Mouse (Mus musculus) adrenal gland, postnatal 10 days (tissue): ENCODE results near the gene Ugt1a2. TPM values are rescaled to one million over a fixed set of nuclear protein-coding genes. Genes with fewer than 3 reads are reported as not detected.
"Not testable (repeated sequence)": the region's sequence is repeated elsewhere in the genome, so short reads cannot be mapped to it uniquely, and the experiment has no call there.

Experiments
- DNase-seq: peaks from one replicate; pipeline ENCODE4 v3.0.0; 2021; ENCODE audit warnings: mixed read lengths
- total RNA-seq, 2 experiments: library from RNA; stranded (reverse); gene quantifications; 2 replicates each; pipeline ENCODE4 v1.2.3; 2021

The Ugt1a2 gene
- total RNA-seq, 2 experiments from 2014 or later, result 0.18 to 0.61 TPM

DNA sequence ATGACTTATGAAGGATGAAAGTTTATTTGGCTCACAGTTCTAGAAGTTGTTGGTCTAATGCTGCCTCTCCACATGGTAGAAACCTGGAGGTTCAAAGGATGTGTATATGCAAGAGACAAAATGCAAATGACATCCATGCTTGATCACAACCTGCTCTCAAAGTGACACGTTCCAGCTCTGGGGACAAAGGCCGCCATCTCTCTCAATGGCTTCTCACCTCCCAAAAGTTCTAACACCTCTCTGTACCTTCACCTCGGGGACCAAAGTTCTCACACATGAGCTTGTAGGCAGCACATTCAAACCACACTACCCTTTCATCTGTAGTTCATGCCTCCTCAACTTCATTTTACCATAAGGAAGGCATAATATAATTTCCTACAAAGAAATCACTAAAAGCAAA is 17.2 kb downstream of the Ugt1a2 start:
- no peak for DNase-seq

DNA sequence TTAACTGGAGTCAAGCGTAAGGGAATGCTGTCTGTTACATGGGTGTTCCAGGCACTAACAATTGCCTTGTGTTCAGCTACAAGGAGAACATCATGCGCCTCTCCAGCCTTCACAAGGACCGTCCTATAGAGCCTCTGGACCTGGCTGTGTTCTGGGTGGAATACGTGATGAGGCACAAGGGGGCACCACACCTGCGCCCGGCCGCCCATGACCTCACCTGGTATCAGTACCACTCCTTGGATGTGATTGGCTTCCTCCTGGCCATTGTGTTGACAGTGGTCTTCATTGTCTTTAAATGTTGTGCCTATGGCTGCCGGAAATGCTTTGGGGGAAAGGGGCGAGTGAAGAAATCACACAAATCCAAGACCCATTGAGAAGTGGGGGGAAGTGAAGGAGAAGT is 17.6 kb downstream of the Ugt1a2 start:
- DNase-seq, result peak; percentile 11

DNA sequence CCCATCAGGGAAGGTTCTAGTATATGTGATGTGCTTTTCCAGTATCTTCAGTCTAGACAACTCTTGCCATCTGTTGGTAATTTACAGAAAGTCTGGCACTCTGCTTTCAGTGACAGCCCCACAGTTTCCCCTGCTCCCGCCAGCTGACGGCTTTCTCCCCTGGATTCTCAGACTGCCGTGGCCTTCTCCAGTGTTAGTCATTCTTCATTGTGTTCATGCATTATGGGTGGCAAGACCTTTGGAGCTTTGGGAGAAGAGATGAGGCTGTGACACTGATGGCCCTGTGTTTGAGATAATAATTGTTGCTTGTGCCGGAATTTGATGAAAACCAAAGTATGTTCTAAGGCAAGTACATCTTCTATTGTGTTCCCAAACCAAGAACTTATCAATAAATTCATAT is 18.2 kb downstream of the Ugt1a2 start:
- no peak for DNase-seq

DNA sequence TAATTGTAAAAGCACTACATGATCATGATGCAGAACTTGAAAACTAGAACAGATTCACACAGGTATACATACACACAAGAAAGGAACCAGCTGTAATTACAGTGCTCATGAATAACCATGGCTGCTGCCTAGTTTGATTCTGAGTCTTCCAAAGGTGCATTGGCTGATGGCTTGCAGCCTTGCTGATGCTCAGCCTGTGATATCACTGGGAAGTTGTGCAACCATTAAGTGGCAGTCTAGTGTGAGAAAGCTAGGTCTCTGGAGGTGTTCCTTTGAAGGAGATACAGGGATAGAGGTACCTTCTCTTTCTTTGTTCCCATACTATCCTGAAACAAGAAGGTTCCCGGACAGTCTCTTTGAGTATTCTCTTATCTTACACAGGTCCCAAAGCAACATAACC is 18.7 kb downstream of the Ugt1a2 start:
- no peak for DNase-seq

DNA sequence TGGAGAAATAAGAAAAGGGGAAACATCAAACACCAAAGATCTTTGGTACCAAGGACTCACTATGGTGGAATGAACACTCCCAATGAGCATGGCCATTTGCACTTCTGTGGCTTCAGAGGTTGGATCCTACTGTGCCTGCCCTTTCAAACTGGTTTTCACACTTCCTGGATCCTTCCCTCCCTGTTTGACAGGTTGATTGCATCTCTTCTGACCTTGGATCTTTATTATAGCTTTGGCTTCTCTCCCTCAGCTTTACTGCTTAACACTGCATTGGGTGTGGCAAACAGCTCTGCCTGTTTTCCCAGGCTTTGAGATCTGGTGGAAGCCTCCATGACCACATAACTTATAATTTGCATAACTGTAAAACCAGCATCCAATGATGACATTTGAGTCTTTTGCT is 19.9 kb downstream of the Ugt1a2 start:
- DNase-seq, result no peak

DNA sequence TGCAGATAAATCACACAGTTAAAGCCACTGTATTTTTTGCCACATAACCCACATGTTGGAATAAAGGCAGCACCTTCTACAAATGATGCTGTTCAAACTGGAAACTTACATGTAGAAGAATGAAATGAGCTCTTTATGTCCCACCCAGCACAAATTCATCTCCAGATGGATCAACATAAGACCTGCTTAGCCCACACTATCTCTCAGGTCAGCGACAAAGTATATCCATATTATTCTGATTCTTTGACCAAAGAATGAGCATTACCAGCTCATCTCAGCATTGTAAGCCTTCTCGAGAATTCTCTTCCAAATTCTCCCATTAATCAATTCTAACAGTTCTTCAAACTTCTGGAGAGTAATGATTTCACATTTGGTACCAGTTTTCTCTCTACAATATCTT is 21.8 kb downstream of the Ugt1a2 start:
- no peak for DNase-seq

DNA sequence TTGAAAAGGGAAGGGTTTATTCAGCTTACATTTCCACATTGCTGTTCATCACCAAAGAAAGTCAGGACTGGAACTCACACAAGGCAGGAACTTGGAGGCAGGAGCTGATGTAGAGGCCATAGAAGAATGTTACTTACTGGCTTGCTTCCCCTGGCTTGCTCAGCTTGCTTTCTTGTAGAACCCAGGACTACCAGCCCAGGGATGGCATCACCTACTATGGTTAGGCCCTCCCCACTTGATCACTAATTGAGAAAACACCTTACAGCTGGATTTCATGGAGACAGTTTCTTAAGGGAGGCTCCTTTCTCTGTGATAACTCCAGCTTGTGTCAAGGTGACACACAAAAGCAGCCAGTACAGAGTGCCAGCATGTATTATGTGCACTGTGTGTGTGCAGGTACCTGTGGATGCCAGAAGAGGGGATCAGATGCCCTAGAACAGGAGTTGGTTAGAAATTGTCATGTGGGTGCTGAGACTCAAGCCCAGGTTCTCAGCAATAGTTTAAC is 22.7 kb downstream of the Ugt1a2 start:
- DNase-seq, result not testable (repeated sequence)

DNA sequence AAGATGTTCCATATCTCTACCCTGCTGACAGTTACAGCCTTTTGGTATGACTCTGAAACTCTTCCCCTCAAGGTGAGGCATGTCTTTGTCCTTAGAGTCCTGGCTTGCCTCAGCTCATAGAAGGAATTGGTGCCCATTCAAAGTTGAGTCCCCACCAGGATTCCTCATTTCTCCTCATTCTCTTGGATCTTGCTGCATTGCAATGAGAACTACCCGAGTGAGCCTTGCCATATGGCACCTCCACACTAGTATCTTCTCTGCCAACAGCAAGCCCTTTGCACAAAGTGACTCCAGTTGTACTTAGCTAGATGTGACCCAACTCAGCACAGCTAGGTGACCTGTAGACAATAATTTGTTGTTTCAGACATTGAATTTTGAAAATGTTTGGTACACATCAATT is 23.2 kb downstream of the Ugt1a2 start:
- peak; percentile 34 for DNase-seq

DNA sequence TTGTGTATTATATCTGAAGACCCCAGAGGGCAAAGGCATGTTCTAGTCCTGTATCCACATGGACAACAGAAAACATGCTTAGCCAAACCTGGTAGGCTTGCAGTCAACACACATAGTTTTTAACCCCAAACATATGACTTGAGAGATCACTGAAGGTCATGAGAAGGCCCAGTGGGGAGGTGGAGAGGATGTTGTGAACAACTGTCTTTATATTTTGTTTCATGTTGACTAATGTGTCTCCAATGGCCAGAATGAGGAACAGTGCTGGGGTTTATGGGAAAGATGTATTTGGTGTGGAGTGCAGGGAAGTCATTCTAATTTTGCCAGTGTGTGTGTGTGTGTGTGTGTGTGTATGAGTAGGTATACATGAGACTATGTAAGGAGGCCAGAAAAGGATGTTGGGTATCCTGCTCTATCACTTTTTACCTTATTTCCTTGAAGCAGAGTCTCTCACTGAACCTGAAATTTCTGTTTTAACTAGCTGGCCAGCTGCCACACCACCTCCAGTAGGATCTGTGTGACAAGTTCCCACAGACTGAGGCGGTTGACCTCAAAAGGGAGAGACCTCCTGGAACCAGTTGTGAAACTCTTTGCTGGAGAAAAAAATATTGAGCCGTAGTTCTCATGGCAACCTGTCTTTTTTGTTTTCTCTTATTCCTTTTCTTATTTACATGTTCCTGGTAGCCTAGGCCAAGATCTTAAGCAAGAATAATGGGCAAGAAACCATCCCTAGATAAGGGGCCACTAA is 23.8 kb downstream of the Ugt1a2 start:
- peak; percentile 74 for DNase-seq

DNA sequence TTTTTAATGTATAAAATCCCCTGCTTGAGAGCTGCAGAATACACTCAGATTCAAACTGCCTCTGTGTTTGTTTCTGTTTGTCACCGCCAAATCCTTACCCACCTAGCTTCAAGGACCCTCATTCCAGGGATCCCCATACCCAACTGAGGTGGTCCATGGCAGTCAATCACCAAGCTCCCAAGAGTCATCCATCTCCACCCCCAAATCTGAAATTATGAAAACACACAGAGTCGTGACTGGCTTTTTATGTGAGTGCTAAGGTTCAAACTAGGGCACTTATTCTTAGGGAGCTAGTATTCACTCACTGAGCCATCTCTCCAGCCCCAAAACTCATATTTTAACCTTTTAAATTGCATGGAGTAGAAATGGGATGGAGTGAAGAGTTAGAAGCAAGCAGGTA is 24.9 kb downstream of the Ugt1a2 start:
- peak; percentile 7 for DNase-seq

DNA sequence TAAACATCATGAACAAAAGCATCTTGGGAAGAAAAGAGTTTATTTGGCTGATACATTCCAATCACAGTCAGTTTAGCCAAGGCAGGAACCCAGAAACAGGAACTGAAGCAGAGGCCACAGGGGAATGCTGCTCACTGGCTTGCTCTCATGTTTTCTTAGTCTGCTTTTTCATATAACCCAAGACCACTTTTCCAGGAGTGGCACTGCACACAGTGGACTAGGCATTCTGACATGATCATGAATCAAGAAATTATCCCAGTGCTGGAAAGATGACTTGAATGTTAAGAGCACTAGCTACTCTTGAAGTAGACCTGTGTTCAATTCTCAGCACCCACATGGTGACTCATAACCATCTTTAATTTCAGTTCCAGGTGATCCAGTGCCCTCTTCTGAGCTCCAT is 25.3 kb downstream of the Ugt1a2 start:
- DNase-seq, result no peak

DNA sequence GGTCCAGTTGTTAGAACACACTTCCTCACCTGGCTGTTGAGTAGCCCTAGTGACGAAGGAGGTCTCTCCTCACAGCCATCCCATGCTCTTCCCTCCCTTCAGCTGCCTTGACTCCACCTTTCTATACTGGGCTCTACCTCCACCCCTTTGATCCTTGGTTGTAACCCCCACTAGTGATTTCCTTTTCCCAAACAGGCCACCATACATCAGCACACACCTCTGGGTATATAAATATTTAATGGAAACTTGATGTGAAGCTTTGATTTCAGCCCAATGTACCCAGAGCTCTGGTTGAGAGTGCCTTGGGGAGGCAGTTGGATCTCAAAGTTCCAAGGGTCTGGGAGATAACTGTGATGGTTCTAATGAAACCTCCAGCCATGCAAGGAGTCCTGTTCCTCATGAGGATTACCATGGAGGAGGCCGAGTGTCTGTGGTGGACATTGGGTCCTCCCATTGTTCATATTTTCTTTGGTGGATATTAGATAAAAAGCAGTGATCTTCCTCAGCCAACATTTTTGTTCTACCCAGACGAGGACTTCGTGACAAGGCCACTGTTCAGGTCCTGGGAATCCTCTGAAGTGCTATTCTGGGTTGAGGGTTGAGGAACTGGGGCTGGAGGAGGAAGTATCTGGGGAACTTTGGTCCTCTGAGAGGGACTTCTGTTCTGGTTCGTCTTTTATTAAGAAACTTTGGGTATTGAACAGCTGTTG is 26.4 kb downstream of the Ugt1a2 start, which contains the start of gene Mroh2a:
TSS of gene Mroh2a (plus strand) at position 317 of the 710 bp plus-strand sequence.
- DNase-seq, result no peak

DNA sequence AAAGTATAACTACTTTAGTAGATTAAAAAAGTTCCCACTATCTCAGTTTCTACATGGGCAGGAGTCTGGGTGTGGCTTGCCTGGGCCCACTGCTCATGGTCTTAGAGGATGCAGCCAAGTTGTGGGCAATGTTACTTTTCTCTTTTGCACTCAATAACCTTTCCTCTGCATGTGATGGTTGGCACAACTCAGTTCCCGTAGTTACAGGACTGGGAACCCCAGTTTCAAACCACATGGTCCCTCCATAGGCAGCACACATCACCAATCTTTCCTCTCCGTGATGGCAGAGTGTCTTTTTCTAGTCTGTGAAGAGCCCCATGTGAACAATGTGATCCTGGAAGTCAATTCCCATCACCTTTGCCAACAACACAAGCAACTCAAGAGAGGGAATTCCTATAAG is 27.1 kb downstream of the Ugt1a2 start:
- no peak for DNase-seq

DNA sequence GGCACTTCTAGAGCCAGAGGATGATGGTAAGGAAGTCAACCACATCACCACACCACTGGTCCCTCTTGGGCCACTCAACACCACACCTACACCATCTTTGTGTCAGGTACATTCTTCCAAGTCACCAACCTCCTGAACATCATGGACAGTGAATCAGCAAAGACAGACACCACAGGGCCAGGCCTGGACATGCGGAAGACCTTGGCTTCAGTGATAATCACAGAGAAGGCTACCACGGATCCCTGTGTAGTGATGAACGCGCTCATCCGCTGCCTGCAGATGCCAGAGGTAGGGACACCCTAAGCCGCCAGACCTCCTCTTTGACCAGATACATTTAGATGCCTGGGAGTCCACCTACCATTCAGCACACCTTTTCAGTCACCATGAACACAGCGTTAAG is 27.7 kb downstream of the Ugt1a2 start:
- no peak for DNase-seq

DNA sequence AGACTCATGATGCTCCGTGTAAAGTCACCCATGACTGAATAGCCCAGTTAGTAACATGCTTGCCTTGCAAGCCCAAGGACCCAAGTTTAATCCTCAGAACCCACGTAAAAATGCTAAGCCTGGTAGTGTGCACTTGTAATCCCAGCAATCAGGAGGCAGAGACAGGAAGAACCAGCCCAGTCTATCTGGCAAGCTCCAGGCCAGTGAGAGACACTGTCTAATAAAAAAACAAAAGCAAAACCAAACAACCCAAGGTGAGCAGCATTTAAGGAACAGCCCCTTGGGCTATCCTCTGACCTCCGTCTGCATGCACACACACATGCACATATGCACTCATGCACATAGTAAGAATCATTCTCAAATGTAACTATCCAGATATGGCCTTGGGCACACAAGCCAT is 29.2 kb downstream of the Ugt1a2 start:
- no peak for DNase-seq

DNA sequence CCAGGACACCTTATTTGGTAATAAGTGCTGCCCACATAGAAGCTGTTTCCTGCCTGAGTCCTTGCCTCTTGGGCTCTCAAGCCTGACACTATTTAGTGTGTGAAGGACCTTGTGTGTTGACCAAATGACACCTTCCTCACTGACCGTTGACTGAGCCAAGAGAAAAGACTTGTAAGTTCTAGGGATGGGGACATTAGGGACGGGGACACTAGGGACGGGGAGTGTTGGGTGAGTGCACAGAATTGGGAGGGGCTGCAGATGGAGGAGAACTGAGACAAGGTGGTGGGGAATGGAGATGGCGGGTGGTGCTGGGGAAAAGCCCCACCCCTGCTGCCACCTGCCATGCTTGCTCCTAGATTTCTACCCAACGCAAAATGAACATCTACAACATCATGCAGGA is 29.6 kb downstream of the Ugt1a2 start:
- DNase-seq, result no peak

DNA sequence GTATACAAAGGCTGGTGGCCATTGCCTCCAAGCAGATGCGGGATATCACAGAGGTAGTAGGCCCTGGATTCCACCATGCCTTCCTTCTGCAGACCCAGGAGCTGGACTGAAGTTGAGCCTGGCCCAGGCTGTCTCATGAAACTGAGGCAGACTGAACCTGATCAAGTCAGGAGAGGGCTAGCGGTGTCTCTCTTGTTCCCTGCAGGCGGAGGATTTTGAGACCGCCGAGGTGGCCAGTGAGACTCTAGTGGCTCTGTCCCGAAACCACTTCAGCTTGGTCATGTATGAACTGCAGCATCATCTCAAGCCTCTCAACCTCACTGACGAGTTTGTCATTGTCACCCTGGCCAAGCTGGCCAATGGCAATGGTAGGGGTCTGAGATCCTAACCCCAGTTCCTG is 30.0 kb downstream of the Ugt1a2 start:
- DNase-seq, result no peak

DNA sequence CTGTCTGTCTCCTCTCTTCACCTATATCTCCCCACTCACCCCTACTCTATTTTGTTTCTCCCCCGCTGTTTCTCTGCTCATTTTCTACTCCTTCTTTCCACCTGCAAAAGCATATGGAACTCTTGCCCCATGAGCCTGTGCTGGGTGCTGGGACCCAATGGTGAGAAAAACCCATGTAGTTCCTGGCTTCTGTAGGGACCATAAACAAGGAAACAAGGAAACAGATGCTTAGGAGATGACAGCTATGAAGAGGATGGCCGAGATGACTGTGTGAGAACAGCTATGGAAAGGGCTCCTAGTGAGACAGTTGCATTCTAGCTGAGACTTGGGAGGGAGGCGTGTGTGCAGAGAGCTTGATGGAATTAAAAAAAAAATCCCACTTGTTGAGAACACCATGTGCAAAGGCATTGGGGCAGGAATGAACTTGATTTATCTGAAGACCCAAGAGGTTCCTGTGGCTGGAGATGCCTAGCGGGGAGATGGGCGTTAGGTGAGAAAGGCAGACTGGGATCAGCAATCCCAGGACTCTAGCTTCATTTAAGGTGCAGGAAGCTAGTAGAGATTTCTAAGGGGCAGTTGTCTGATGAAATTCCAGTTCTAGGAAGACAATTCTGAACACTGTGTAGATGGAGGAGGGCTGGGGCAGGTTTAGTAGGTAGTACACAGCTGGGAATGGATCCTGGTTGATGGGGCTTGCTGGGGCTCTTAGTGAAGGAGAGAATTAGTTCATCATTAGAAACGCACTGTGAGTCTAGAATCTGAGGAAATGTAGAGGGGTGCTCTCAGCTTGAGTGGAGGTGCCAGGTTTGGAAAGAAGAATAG is 30.8 kb downstream of the Ugt1a2 start:
- DNase-seq, result no peak

DNA sequence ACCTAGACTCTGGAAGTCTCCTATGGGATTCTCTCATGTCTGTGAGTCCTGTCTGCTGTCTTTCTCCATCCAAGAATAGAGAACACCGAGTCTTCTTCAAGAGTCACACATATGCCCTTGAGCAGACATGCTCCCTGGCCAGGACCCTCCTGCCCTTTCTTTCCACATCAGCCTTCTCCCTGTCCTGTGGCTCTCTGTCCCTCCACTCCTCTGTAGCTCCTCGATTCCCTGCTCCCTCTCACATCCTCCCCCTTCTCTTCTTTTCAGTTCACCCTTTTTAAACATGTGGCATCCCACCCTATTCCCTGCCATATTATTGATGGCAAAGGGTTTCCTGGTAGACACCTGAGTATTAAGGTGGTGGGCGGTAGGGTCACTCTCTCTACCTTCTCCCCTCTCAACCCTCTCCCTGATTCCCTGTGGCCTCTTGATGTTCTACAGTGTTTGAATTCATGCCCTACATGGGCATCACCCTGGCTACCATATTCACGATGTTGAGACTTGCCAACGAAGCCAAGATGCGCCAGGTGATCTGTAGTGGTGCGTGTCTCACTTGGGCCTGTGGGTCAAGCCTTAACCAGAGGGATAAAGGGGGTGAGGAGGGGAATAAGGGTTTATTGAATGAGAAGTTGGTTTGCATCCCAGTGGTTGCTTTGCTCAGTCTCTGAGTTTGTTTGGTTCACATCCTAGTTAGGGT is 31.6 kb downstream of the Ugt1a2 start:
- DNase-seq, result no peak

DNA sequence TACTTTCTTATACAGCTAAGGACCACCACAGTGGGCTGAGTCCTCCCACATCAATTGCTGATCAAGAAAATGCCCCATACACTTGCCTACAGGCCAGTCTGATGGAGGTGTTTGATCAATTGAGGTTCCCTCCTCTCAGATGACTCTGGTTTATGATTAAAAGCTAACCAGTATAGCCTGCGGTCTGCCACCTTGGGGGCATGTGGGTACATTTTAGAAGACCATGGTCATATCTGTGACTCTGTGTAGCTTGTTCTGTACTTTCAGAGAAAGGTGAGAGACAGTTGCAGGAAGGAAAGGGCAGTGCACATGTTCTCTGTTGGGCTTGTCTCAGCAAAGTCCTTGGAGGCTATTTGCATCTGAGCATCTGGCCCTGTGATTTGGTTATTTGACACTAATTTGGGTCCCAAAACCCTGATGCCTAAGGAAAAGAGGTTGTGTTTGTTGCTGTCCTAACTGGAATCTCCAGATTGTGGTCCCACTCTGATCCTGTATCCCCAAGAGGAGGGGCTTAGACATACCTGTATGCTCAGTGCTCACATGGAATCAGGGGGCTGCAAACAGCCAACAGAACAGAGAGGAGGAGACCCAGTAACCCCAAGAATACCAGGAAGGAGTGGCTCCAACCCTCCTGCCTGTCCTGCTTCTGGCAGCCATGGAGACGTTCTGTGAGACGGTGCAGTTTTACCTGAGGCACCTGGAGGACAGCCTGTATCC is 32.4 kb downstream of the Ugt1a2 start:
- no peak for DNase-seq

DNA sequence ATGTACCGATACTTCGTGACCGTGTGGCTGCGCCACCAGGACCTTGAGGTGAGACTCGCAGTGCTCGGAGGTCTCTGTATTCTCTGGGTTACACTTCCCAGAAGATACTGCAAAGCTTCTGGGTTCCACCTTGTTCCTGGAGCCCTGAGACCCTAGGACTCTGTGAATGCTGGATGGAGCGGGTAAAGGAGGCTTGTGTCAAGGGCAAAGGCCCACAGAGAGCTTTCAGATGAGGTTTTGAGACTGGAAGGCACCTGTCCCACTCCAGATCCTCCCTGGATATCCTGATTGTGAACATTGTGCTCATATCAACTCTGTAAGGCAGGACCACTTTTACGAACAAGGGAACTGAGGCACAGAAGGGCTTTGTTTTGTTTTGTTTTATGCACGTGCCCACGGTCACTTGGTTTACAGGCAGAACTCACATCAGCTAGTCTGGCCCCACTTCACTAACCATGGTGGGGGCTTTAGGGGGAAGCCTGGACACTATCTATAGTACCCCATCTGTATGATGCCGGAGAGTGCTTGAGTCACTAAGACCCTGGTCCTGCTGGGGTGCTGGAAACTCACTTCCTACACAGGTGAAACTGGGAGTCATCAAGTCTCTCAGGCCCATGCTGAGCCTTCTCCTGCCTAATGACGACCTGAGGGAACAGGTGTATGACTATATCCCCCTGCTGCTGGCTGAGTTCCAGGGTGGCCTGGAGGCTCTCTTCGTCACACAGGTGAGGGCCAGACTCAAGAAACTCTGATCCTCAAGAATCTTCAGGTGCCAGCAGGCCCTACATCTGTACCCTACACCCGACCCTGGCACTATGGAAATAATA is 33.2 kb downstream of the Ugt1a2 start:
- no peak for DNase-seq
